Mouse (Mus musculus): ENCODE data around the gene Nagpa.

- TF ChIP-seq CTCF (IDR thresholded peaks at IDR 0.05; ENCODE audit: low read depth, low read length) (no peak), POLR2A (IDR thresholded peaks at IDR 0.05; ENCODE audit: extremely low read depth, insufficient read depth, low read length) (no peak)
These were observed 2.2 kb upstream of the Nagpa start for GRCm38 (mm10) chr16:5206051-5206450.
